Mouse (Mus musculus) stomach, embryonic 15.5 days (tissue): Measurements from ENCODE around the gene Osbpl11. TPM values are rescaled to one million over a fixed set of nuclear protein-coding genes. Genes with fewer than 3 reads are reported as not detected.
"Not testable (repeated sequence)": the region's sequence is repeated elsewhere in the genome, so short reads cannot be mapped to it uniquely, and the experiment has no call there.

ENCODE experiments used
- ATAC-seq: fragments of 200-750 bp; cut with Nextera tagmentation; 2 replicates; pipeline ENCODE4 v1.8.0; 2017; ENCODE audit warnings: low read depth, moderate number of reproducible peaks, moderate TSS enrichment; ENCODE audit not compliant: insufficient read depth, low FRiP score
- H3K27ac ChIP-seq: fragments of 300-500 bp; sonication (generic); 2 replicates; pipeline ENCODE4 v1.5.1; 2015; ENCODE audit warnings: mild to moderate bottlenecking, inconsistent platforms
- H3K27me3 ChIP-seq: fragments of 300-500 bp; sonication (generic); replicated peaks from 2 replicates; pipeline ENCODE4 v1.6.1; 2015; ENCODE audit warnings: inconsistent platforms
- H3K36me3 ChIP-seq: fragments of 300-500 bp; sonication (generic); 2 replicates; pipeline ENCODE4 v1.6.1; 2015; ENCODE audit warnings: inconsistent platforms
- H3K4me1 ChIP-seq: fragments of 300-500 bp; sonication (generic); 2 replicates; pipeline ENCODE4 v1.6.1; 2015; ENCODE audit warnings: inconsistent platforms
- H3K4me2 ChIP-seq: fragments of 300-500 bp; sonication (generic); 2 replicates; pipeline ENCODE4 v1.6.1; 2015; ENCODE audit warnings: mild to moderate bottlenecking, inconsistent platforms
- H3K4me3 ChIP-seq: fragments of 300-500 bp; sonication (generic); replicated peaks from 2 replicates; pipeline ENCODE4 v1.5.1; 2015; ENCODE audit warnings: inconsistent platforms
- H3K9ac ChIP-seq: fragments of 300-500 bp; sonication (generic); 2 replicates; pipeline ENCODE4 v1.6.1; 2015; ENCODE audit warnings: inconsistent platforms
- H3K9me3 ChIP-seq: fragments of 300-500 bp; sonication (generic); 2 replicates; pipeline ENCODE4 v1.6.1; 2016; ENCODE audit warnings: inconsistent platforms
- WGBS: fragments of 180-500 bp; shearing (Covaris S2); methylation state at CpG from one replicate; pipeline ENCODE4 v1.1.7; 2015; 5-methylcytosine and 5-hydroxymethylcytosine counted together
- polyA plus RNA-seq: library from polyadenylated mRNA; unstranded; fragments of >200 nt; fragmentation: Nextera tagmentation; extraction: Ambion mirVana; gene quantifications from 2 replicates; pipeline ENCODE4 v1.2.1, GENCODE M21; 2015

Gene Osbpl11
- polyA plus RNA-seq, 1 experiment from 2014 or later, result 14.9 TPM

DNA sequence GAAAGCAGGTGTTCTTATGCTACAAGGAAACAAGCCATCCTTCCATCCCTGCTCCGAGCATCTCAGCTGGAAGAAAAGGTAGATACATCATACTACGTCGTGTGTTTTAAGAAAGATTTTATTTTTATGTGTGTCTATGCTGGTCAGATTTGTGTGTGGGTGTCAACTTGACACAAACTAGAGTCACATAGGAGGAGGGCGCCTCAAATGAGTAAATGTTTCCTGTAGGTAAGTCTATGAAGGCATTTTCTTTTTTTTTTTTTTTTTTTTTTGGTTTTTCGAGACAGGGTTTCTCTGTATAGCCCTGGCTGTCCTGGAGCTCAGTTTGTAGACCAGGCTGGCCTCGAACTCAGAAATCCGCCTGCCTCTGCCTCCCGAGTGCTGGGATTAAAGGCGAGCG is 5.6 kb upstream of the Osbpl11 start:
- not testable (repeated sequence) for H3K36me3 ChIP-seq, H3K4me2 ChIP-seq, H3K4me1 ChIP-seq, H3K9ac ChIP-seq, ATAC-seq, H3K27me3 ChIP-seq, H3K9me3 ChIP-seq, H3K27ac ChIP-seq, H3K4me3 ChIP-seq
- WGBS, result 90% methylated on average over 10 of the region's 10 CpGs

GRCm38 (mm10) chr16:33179911-33180310 is 5.0 kb upstream of the Osbpl11 start:
- no peak for ATAC-seq
- Histone ChIP-seq H3K36me3 (no peaks in the 10 kb centered on the region), H3K9ac (no peak overlapping the region), H3K4me1 (no peaks in the 10 kb centered on the region), H3K4me2 (no peak overlapping the region), H3K9me3 (no peaks in the 10 kb centered on the region), H3K27me3 (no peaks in the 10 kb centered on the region), H3K4me3 (no peak overlapping the region), H3K27ac (no peak overlapping the region)
- 84% methylated on average over 3 of the region's 3 CpGs for WGBS

GRCm38 (mm10) chr16:33180793-33181192 is 4.1 kb upstream of the Osbpl11 start:
- 64% methylated on average over 3 of the region's 3 CpGs for WGBS
- no peaks in the 10 kb centered on the region for H3K36me3 ChIP-seq
- no peak overlapping the region for H3K27ac ChIP-seq
- no peaks in the 10 kb centered on the region for H3K9me3 ChIP-seq
- H3K27me3 ChIP-seq, result no peaks in the 10 kb centered on the region
- H3K9ac ChIP-seq, result no peak overlapping the region
- no peaks in the 10 kb centered on the region for H3K4me1 ChIP-seq
- no peak for ATAC-seq
- no peak overlapping the region for H3K4me3 ChIP-seq
- H3K4me2 ChIP-seq, result no peak overlapping the region

- Histone ChIP-seq H3K9ac (peak overlapping the region; percentile 83), H3K4me3 (peak overlapping the region; percentile 91), H3K27ac (peak overlapping the region; percentile 89), H3K36me3 (no peaks in the 10 kb centered on the region), H3K9me3 (no peaks in the 10 kb centered on the region), H3K4me2 (peak overlapping the region; percentile 93), H3K27me3 (no peaks in the 10 kb centered on the region), H3K4me1 (peaks cover 11% of the 10 kb centered on the region)
- ATAC-seq, result peak; percentile 57; the same call in 1 of the 2 replicates
- WGBS, result under 1% methylated on average over 59 of the region's 59 CpGs
Observed at GRCm38 (mm10) chr16:33185261-33186046, 583 bp downstream of the Osbpl11 start.

- Histone ChIP-seq H3K27me3 (no peaks in the 10 kb centered on the region), H3K4me2 (peak overlapping the region; percentile 93), H3K9ac (peak overlapping the region; percentile 83; the same call in 1 of the 2 replicates), H3K4me3 (peak overlapping the region; percentile 91), H3K27ac (peak overlapping the region; percentile 89; the same call in 1 of the 2 replicates), H3K4me1 (peaks cover 11% of the 10 kb centered on the region), H3K36me3 (no peaks in the 10 kb centered on the region), H3K9me3 (no peaks in the 10 kb centered on the region)
- ATAC-seq, result no peak
- WGBS, result 15% methylated on average over 4 of the region's 4 CpGs
Observed at GRCm38 (mm10) chr16:33186134-33186533, 1.3 kb downstream of the Osbpl11 start.

GRCm38 (mm10) chr16:33188076-33188475 is 3.2 kb downstream of the Osbpl11 start:
- H3K9ac ChIP-seq, result no peak overlapping the region
- 37% methylated on average over 3 of the region's 3 CpGs for WGBS
- no peaks in the 10 kb centered on the region for H3K27me3 ChIP-seq
- no peak overlapping the region for H3K27ac ChIP-seq
- no peaks in the 10 kb centered on the region for H3K9me3 ChIP-seq
- peaks cover 19% of the 10 kb centered on the region for H3K4me1 ChIP-seq
- no peak overlapping the region for H3K4me2 ChIP-seq
- no peak for ATAC-seq
- no peaks in the 10 kb centered on the region for H3K36me3 ChIP-seq
- no peak overlapping the region for H3K4me3 ChIP-seq

DNA sequence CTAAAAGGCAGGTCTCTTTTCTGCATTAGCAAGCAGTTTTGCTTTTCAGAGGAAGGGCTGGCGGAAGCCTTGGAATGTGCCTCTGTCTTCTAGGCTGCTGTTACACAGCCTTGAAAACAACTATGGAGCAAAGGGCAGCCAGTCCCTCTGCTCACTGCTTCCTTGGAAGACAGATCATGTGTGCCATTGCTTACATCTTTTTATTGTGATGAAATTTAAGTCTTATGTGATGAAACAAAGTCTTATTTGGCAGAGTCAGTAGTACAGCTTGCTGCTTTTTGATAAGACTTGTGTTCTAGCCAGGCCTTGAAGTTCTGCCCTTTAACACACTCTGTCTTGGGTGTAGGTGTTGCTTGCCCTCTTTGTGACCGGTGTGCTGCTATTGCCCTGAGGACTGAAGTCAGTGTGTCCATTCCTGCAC is 6.8 kb downstream of the Osbpl11 start:
- Histone ChIP-seq H3K4me1 (peaks cover 19% of the 10 kb centered on the region), H3K36me3 (peaks cover 4% of the 10 kb centered on the region; the same call in 1 of the 2 replicates), H3K27me3 (no peaks in the 10 kb centered on the region), H3K4me2 (no peak overlapping the region), H3K9ac (no peak overlapping the region), H3K4me3 (no peak overlapping the region), H3K27ac (peak overlapping the region; percentile 16; the same call in 1 of the 2 replicates), H3K9me3 (no peaks in the 10 kb centered on the region)
- no peak for ATAC-seq
- 78% methylated on average over 2 of the region's 2 CpGs for WGBS

DNA sequence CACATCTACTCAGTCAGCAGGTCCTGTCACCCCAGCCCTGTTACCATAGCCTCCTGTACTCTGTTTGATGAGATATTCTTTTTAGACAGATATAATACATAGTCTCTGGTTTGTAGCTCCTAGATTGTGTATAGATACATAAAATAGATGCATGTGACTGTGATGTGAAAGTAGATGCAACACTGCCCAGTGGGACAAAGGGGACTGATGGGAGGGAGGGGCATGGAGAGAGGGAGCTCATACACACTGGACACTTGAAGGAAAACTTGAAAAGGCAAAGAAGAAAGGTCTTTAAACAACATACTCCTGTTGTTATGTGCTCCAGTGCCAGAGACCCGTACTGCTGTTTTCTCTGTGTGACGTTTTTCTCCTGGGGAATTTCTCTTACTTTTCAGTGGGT is 7.4 kb downstream of the Osbpl11 start:
- Histone ChIP-seq H3K36me3 (peaks cover 4% of the 10 kb centered on the region; the same call in 1 of the 2 replicates), H3K27ac (no peak overlapping the region), H3K9me3 (no peaks in the 10 kb centered on the region), H3K4me2 (no peak overlapping the region), H3K9ac (no peak overlapping the region), H3K4me3 (no peak overlapping the region), H3K27me3 (no peaks in the 10 kb centered on the region), H3K4me1 (peaks cover 15% of the 10 kb centered on the region)
- ATAC-seq, result no peak
- WGBS, result 71% methylated on average over 2 of the region's 2 CpGs

DNA sequence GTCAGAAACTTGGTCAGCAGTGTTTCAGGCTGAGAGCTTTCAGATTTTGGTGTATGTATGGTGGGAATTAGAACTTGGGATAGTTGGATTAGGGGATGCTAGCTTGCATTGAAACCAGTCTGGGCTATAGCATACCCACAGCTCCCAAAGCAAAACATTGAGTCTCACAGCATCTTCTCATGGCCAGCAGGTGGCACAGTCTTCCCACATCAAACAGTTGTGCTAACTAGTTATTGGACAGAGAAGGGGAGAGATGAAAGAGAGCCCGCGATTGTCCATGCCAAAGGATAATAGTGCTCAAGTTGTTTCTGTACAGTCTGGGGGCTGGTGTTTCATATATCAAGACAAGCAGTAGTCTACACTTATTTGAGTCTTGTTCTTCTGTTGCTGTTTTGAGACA is 8.8 kb downstream of the Osbpl11 start:
- WGBS, result 42% methylated on average over 2 of the region's 2 CpGs
- H3K4me3 ChIP-seq, result no peak overlapping the region
- no peaks in the 10 kb centered on the region for H3K27me3 ChIP-seq
- no peak overlapping the region for H3K4me2 ChIP-seq
- ATAC-seq, result no peak
- H3K9ac ChIP-seq, result no peak overlapping the region
- no peak overlapping the region for H3K27ac ChIP-seq
- H3K9me3 ChIP-seq, result no peaks in the 10 kb centered on the region
- peaks cover 10% of the 10 kb centered on the region; the same call in 1 of the 2 replicates for H3K4me1 ChIP-seq
- peaks cover 4% of the 10 kb centered on the region; the same call in 1 of the 2 replicates for H3K36me3 ChIP-seq

DNA sequence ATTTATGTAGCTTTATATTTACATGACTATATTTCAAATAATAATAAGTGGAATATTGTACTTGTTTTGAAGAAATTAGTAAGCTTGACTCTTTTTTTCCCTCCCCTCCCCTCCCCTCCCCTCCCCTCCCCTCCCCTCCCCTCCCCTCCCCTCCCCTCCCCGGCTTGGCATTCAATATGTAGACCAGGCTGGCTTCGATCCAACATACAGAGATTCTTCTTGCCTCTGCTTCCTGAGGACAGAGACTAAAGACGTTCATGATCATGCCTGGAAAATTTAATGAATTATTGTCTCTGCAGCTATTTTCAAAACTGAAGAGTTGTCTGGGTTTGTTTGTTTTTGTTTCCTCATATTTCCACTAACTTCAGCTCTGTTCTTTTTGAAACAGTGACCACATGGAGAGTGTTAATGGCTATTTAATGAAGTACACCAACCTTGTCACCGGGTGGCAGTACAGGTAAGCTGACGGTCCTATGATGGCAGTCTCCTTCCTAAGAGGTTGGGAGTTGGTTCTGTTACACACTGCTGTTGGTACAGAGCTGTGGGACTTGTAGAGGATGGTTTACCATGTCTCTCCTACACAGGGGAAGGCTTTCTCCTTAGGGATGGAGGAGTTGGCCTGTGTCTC is 10.9 kb downstream of the Osbpl11 start:
- Histone ChIP-seq H3K4me2 (no peak overlapping the region), H3K27ac (no peak overlapping the region), H3K4me3 (no peak overlapping the region), H3K36me3 (peaks cover 8% of the 10 kb centered on the region; the same call in 1 of the 2 replicates), H3K9ac (no peak overlapping the region), H3K9me3 (no peaks in the 10 kb centered on the region), H3K27me3 (no peaks in the 10 kb centered on the region), H3K4me1 (peaks cover 8% of the 10 kb centered on the region; the same call in 1 of the 2 replicates)
- WGBS, result 51% methylated on average over 4 of the region's 5 CpGs
- no peak for ATAC-seq

GRCm38 (mm10) chr16:33196578-33196977 is 11.7 kb downstream of the Osbpl11 start:
- WGBS, result 87% methylated on average over 6 of the region's 6 CpGs

DNA sequence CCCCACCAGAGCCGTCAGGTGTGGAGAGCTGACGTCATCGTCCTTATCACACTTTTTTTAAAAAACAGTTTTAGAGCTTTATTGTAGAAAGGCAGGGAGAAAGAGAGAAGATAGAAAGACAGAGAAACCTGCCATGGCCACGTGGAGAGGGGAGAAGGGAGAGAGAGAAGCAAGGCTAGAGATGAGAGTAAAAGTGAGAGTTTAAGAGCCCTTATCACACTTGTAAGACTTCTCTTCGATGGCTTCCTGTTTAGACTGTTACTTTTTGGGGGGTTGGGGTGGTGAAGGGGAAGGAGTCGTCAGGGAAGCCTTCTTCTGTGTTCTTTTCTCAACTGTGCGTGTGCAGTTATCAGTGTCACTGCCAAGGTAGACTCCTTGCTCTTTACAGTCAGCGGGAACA is 15.7 kb downstream of the Osbpl11 start:
- Histone ChIP-seq H3K4me3 (no peak overlapping the region), H3K27ac (no peak overlapping the region), H3K36me3 (peaks cover 13% of the 10 kb centered on the region; the same call in 1 of the 2 replicates), H3K9ac (no peak overlapping the region), H3K4me1 (no peaks in the 10 kb centered on the region), H3K4me2 (no peak overlapping the region), H3K27me3 (no peaks in the 10 kb centered on the region), H3K9me3 (no peaks in the 10 kb centered on the region)
- 79% methylated on average over 8 of the region's 8 CpGs for WGBS
- ATAC-seq, result no peak

More at GRCm38 (mm10) chr16:33196578-33196977, 11.7 kb downstream of the Osbpl11 start:
- ATAC-seq, result no peak
- H3K4me3 ChIP-seq, result no peak overlapping the region
- H3K27me3 ChIP-seq, result no peaks in the 10 kb centered on the region
- no peak overlapping the region for H3K27ac ChIP-seq
- no peak overlapping the region for H3K4me2 ChIP-seq
- H3K9me3 ChIP-seq, result no peaks in the 10 kb centered on the region
- H3K36me3 ChIP-seq, result peaks cover 13% of the 10 kb centered on the region; the same call in 1 of the 2 replicates
- H3K4me1 ChIP-seq, result peaks cover 4% of the 10 kb centered on the region; the same call in 1 of the 2 replicates
- H3K9ac ChIP-seq, result no peak overlapping the region
